Mouse (Mus musculus) cerebellum, adult 2 months (tissue): ENCODE measurements at regions not wholly inside any gene's neighbourhood (a gene's known extent, or its start where the extent isn't known, plus 50 kb on each side); places are given as distances from the start of the nearest gene placed in this dataset.

ENCODE experiments used
- DNase-seq, 2 experiments: peaks; one replicate each; pipeline ENCODE4 v3.0.0; 2021
- H3K27ac ChIP-seq: fragments of 200-500 bp; 2 replicates; pipeline ENCODE4 v1.5.1; 2012; ENCODE audit warnings: low read length, control low read depth, inconsistent platforms; ENCODE audit not compliant: insufficient read depth
- H3K27me3 ChIP-seq: fragments of 200-500 bp; 2 replicates; pipeline ENCODE4 v1.6.1; 2012; ENCODE audit warnings: inconsistent platforms, mild to moderate bottlenecking, low read length, moderate library complexity; ENCODE audit not compliant: control insufficient read depth, insufficient read depth
- H3K4me1 ChIP-seq: fragments of 200-500 bp; 2 replicates; pipeline ENCODE4 v1.6.1; 2011; ENCODE audit warnings: low read length; ENCODE audit not compliant: control insufficient read depth, insufficient read depth
- H3K4me3 ChIP-seq: fragments of 200-500 bp; replicated peaks from 2 replicates; pipeline ENCODE3; 2011; ENCODE audit warnings: mild to moderate bottlenecking, low read depth, low read length, control low read depth; ENCODE audit not compliant: insufficient read depth
- CTCF ChIP-seq: fragments of 200-500 bp; IDR thresholded peaks from 2 replicates; pipeline ENCODE4 v1.5.1; 2011; ENCODE audit warnings: low read depth, mild to moderate bottlenecking, control low read depth, low read length, moderate library complexity, borderline replicate concordance; ENCODE audit not compliant: insufficient read depth
- POLR2A ChIP-seq: fragments of 200-500 bp; IDR thresholded peaks from 2 replicates; pipeline ENCODE4 v1.6.1; 2011; ENCODE audit warnings: low read length, control low read depth, borderline replicate concordance; ENCODE audit not compliant: insufficient read depth
- WGBS: fragments of 180-500 bp; shearing (Covaris S2); methylation state at CpG from one replicate; pipeline ENCODE4 v1.1.7; 2018; 5-methylcytosine and 5-hydroxymethylcytosine counted together

- Histone ChIP-seq H3K27me3 (no peaks in the 10 kb centered on the region), H3K4me3 (no peak overlapping the region), H3K4me1 (no peaks in the 10 kb centered on the region), H3K27ac (no peak overlapping the region)
- TF ChIP-seq CTCF (no peak), POLR2A (no peak)
- 84% methylated on average over 2 of the region's 2 CpGs for WGBS
- no peak for DNase-seq
These were observed 1184.4 kb downstream of the Efna5 start for GRCm38 (mm10) chr17:61696717-61697116.

GRCm38 (mm10) chr17:61686325-61686724 is 1194.8 kb downstream of the Efna5 start:
- WGBS, result 80% methylated on average over 4 of the region's 4 CpGs
- Histone ChIP-seq H3K4me1 (no peaks in the 10 kb centered on the region), H3K27ac (no peak overlapping the region), H3K27me3 (no peaks in the 10 kb centered on the region), H3K4me3 (no peak overlapping the region)
- DNase-seq, result no peak
- no peak for TF ChIP-seq POLR2A
- no peak for TF ChIP-seq CTCF

GRCm38 (mm10) chr17:61684524-61684923 is 1196.6 kb downstream of the Efna5 start:
- WGBS, result 97% methylated on average over 1 of the region's 1 CpGs
- H3K27me3 ChIP-seq, result no peaks in the 10 kb centered on the region
- no peak for DNase-seq
- H3K4me3 ChIP-seq, result no peak overlapping the region
- no peak overlapping the region for H3K27ac ChIP-seq
- TF ChIP-seq POLR2A, result no peak
- no peak for TF ChIP-seq CTCF
- no peaks in the 10 kb centered on the region for H3K4me1 ChIP-seq

DNA sequence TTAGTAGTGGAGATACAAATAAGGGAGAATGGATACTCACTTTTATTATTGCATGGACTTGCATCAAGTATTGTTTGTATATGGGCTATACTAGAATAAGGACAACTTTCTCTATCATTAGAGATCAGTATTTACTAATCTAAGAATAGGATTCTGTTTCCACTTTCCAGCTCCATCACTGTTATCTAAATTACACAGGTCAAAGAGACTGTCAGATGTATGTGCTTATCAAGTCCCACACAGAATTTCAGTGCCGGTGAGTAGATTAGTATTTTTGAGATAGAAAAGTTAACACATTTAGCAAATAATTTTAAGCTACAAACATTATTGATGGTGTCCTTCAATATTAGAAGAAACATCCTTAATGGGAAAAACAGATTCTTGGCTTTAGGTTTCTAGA is 1210.5 kb downstream of the Efna5 start:
- H3K4me1 ChIP-seq, result no peaks in the 10 kb centered on the region
- H3K27me3 ChIP-seq, result no peaks in the 10 kb centered on the region
- 97% methylated on average over 1 of the region's 1 CpGs for WGBS
- H3K4me3 ChIP-seq, result no peak overlapping the region
- TF ChIP-seq CTCF (no peak), POLR2A (no peak)
- H3K27ac ChIP-seq, result no peak overlapping the region
- DNase-seq, result no peak

DNA sequence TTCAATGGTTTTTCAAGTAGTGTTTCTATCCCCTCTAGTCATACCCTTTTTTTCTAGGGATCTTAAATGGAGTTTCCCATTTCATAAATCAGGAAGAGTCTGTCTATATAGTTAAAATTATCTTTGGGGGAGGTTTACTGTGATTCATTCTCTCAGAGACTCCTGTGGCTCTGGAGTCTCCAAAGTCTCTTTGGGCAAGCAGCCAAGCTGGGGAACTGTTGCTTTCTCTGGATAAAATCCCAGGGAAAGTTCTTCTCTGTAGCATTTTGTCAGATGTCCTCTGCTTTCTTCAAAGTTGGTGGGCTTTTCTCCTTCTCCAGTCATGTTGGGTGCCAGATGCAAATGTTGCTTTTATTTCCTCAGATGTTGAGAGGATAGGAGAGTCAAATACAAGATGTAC is 1213.7 kb downstream of the Efna5 start:
- H3K4me3 ChIP-seq, result no peak overlapping the region
- DNase-seq, result no peak
- TF ChIP-seq POLR2A (no peak), CTCF (no peak)
- no peak overlapping the region for H3K27ac ChIP-seq
- H3K4me1 ChIP-seq, result no peaks in the 10 kb centered on the region
- no peaks in the 10 kb centered on the region for H3K27me3 ChIP-seq

DNA sequence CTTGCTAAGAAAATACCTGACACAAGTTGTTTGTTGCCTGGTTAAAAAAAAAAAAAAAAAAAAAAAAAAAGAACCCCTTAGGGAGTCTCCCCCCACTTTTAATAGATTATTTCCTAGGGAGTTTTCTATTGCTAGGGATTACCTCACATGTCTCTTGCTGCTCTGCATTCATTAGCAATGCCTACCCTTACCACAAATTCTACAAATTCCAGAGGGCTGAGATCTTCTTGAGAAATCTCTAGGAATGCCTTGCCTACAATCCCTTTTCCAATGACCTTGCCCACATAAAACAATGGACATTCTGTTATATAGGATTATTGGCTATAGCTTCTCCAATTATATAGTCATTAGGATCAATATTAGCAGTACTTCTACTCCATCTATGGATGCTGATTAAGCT is 1216.2 kb downstream of the Efna5 start:
- no peak overlapping the region for H3K4me3 ChIP-seq
- no peaks in the 10 kb centered on the region for H3K4me1 ChIP-seq
- H3K27me3 ChIP-seq, result no peaks in the 10 kb centered on the region
- no peak overlapping the region for H3K27ac ChIP-seq
- no peak for DNase-seq
- no peak for TF ChIP-seq POLR2A

- no peak overlapping the region for H3K4me3 ChIP-seq
- DNase-seq, result peak in 1 of 2 experiments; percentile 2
- TF ChIP-seq POLR2A, result no peak
- no peak for TF ChIP-seq CTCF
- no peaks in the 10 kb centered on the region for H3K4me1 ChIP-seq
- H3K27ac ChIP-seq, result no peak overlapping the region
- H3K27me3 ChIP-seq, result no peaks in the 10 kb centered on the region
These were observed 1233.5 kb downstream of the Efna5 start for GRCm38 (mm10) chr17:61647576-61647975.

GRCm38 (mm10) chr17:61608286-61608685 is 1272.8 kb downstream of the Efna5 start:
- H3K4me1 ChIP-seq, result no peaks in the 10 kb centered on the region; the same call in 1 of the 2 replicates
- TF ChIP-seq POLR2A (no peak), CTCF (no peak)
- 28% methylated on average over 4 of the region's 4 CpGs for WGBS
- no peak overlapping the region for H3K27ac ChIP-seq
- H3K27me3 ChIP-seq, result no peaks in the 10 kb centered on the region
- DNase-seq, result peak in 1 of 2 experiments; percentile 11
- no peak overlapping the region for H3K4me3 ChIP-seq
